Mouse (Mus musculus): ENCODE data around the gene Rpl10a.
"Not testable (repeated sequence)": the region's sequence is repeated elsewhere in the genome, so short reads cannot be mapped to it uniquely, and the experiment has no call there.

Rpl10a gene

DNA sequence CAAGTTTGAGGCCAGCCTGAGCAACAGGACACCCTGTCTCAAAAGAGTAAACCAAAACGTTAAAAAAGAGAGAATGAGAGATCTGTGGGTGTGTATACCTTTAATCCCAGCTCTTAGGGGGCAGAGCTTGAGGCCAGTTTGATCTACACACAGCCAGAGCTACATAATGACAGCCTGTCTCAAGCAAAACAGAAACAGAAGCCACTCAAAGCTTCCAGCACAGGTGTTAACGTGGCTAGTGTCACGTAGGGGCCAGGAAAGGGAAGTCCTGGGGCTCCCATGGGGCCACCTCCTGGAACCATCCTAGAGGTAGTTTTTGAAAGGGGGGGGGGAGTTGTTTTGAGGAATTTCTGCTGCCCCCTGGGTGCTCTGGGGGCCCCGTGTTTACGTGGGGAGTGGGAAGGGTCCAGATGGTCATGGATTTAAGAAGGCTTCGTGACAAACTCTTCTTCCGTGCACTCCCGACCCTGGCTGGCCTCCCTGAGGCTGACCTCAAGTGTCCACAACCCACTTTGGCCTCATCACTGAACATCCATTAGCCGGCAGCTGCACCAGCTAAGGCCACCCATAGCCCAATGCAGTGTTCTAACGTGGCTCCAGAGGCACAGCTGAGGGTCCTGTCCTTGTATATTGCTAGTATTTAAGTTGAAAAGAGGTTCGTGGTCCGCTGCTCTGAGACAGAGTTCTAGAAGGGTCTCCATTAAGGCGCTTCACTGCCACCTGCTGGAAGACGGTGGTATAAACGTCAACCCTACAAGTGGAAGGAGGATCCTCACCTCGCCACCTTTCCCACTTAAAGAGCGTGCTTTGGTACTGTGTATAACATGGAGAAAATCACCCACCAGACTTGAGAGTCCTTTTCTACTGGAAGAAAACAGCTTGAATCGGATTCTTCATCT, 19.7 kb upstream of the Rpl10a start:
- no peak for DNase-seq (ENCODE audit: low read depth, low spot score)

GRCm38 (mm10) chr17:28310831-28311230, 17.4 kb upstream of the Rpl10a start:
- no peak for DNase-seq (ENCODE audit: low read depth, low spot score)

DNA sequence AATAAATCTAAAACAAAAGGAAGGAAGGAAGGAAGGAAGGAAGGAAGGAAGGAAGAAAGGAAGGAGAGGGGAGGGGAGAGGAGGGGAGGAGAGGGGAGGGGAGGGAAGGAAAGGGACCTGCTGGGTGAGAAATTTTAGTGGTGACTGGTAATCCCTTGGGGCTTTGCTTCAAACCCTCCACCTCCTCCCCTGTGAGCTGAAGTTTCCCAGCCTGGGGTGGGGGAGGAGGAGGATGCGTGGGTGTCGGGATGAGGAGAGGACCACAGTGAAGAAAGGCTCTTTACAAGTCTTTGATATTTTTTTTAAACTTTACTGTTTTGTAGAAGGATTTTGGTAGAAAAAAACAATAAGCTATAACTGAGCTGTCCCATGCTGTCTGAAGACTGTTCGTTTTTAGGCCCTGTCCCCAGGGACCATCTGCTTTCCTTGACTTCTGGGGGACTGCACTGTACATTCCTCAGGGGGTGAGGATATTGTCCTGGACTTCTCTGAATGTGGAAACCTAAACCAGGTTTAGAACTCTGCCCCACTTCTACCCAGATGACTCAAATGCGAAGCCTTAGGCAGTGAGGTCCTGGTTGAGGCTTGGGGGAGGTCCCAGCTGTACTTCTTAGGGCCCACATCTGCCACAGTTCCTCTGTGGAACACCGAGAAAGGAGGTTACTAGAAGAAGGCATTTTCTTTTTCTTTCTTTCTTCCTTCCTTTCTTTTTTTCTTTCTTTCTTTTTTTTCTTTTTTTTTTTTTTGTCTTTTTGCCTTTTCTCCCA, 16.7 kb upstream of the Rpl10a start:
- no peak for DNase-seq (ENCODE audit: low read depth, low spot score)

- no peak for DNase-seq (ENCODE audit: low read depth, low spot score)
Measured at GRCm38 (mm10) chr17:28312232-28313211, 15.7 kb upstream of the Rpl10a start.

- DNase-seq (ENCODE audit: low read depth, low spot score): peak; percentile 97
Measured at GRCm38 (mm10) chr17:28313212-28313879, 14.9 kb upstream of the Rpl10a start, which contains the start of gene Fance. Gene Fance, plus strand, starts transcription at chr17:28313519.

GRCm38 (mm10) chr17:28313880-28314225, 14.4 kb upstream of the Rpl10a start:
- DNase-seq (ENCODE audit: low read depth, low spot score): no peak

DNA sequence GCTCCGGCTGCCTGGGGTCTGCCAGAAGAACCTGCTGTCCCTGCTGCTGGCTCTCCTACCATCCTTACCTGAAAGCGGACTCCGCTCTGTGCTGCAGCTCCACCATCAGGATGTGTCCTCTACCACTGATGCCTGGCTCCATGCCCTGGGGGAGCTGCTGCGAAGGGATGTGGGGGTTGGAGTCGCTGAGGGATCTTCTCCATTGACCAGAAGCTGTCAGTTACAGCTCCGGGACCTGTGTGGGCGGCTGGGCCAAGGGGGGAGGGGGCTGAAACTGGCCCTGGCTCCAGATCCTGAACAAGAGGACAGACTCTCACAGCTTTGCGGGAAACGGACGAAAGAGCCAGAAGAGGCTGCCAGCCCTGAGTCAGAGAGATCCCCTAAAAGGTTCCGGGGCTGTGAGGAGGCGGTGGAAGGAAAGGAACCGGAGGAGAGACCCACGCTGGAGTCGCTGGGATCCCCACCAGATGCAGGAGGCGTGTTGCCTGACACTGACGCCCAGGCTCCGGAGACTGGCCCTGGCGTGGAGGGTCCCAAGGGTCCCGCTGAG, 12.6 kb upstream of the Rpl10a start:
- no peak for DNase-seq (ENCODE audit: low read depth, low spot score)

DNA sequence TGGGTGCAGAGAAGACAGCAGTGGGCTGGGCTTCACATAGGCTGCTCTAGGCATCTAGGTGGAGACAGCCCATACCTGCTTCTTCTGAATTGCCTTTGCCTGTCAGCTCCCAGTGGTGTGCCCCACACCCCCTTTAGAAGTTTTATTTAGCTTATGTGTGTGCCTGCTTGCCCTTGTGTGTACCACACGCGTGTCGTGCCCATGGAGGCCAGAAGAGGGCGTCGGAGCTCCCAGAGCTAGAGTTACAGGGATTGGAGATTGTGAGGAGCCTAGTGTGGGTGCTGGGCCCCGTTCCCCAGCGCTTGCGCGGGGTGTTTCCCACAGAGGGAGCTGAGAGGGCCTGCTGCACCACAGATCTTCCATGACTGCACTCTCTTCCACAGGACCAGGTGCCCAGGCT, 11.8 kb upstream of the Rpl10a start:
- DNase-seq (ENCODE audit: low read depth, low spot score): no peak

DNA sequence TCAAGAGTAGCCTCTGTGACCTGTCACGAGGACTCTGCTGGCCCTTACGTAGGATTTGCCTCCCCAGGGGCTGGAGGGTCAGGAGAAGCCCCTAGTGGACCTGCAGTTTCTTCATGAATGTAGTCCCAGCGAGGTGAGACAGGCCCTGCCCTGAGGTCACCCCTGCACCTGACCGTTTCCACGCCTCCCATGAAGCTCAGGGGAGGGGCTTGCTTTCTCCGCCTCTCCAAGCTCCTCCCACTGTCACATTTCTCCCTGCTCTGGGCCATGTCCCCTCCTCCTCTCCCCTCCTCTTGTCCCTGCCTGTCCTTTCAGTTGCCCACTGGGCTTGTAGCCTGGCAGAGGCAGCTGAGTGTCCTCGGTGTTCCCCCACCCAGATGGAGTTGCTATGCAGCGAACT, 11.2 kb upstream of the Rpl10a start:
- DNase-seq (ENCODE audit: low read depth, low spot score): no peak

DNA sequence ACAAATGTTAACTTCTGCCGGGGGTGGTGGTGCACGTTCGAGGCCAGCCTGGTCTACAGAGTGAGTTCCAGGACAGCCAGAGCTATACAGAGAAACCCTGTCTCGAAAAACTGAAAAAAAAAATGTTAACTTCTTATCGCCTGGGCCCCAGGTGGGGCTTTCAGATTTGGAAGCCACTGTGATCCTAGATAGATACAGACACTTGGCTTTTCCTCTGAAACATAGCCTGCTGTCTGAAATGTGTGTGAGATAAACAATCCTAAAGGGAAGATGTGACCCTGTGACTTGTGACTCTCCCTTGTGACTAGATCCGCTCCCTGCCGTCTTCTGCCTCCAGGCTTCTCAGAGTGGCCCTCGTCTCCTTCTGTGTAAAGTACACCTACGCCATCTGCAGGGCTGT, 10.5 kb upstream of the Rpl10a start:
- DNase-seq (ENCODE audit: low read depth, low spot score): no peak

GRCm38 (mm10) chr17:28321700-28322099, 6.6 kb upstream of the Rpl10a start:
- no peak for DNase-seq (ENCODE audit: low read depth, low spot score)

DNA sequence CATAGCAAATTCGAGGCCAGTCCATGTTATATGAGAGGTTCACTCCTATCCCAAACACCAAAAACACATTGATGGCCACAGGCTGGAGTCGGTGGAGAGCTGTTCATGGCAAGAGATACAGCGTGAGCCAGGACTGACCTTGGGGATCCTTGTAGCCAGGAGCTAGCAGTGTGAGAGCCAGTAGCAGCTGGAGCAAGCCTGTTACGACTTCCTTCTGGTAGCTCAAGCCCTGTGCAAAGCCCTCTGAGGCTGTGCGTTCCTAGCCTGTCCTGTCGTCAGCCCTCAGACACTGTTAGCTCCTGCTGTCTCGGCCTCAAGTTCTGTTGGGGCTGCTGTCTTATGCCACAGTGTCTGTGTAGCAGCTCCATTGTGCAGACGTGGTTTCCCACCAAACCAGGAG, 4.5 kb upstream of the Rpl10a start:
- DNase-seq (ENCODE audit: low read depth, low spot score): no peak

DNA sequence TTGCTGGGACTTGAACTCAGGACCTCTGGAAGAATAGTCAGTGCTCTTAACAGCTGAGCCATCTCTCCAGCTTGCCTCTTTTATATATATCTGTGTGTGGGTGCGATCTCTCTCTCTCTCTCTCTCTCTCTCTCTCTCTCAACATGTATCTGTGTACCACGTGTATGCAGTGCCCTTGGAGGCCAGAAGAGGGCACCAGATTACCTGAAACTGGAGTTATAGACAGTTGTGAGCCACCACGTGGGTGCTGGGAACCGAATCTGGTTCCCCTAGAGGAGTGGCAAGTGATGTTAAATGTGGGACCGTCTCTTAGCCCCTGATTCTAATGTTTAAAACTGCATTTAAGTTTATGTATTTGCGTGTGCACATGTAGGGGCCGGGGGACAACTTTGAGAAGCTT, 3.9 kb upstream of the Rpl10a start:
- DNase-seq (ENCODE audit: low read depth, low spot score): not testable (repeated sequence)

DNA sequence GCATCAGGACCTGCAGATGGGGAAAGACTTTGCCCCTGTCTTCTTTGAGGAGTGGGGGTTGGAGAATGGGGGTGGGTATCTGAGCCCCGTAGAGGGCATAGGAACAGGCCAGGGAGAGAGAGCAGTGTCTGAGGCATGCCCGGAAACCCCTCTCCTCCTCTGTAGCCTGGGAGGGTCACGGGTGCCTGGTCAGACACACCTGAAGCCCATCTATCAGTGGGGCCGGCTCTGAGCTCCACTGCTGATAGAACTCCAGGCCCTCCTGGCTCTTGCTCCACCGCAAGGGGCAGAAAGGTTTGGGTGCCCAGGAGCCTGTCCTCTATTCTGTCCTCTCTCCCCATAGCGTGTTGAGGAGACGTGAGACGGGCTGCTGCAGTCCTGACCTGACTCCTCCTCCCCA, 2.5 kb upstream of the Rpl10a start:
- no peak for DNase-seq (ENCODE audit: low read depth, low spot score)

- DNase-seq (ENCODE audit: low read depth, low spot score): no peak
Measured at GRCm38 (mm10) chr17:28326951-28327350, 1.3 kb upstream of the Rpl10a start.

DNA sequence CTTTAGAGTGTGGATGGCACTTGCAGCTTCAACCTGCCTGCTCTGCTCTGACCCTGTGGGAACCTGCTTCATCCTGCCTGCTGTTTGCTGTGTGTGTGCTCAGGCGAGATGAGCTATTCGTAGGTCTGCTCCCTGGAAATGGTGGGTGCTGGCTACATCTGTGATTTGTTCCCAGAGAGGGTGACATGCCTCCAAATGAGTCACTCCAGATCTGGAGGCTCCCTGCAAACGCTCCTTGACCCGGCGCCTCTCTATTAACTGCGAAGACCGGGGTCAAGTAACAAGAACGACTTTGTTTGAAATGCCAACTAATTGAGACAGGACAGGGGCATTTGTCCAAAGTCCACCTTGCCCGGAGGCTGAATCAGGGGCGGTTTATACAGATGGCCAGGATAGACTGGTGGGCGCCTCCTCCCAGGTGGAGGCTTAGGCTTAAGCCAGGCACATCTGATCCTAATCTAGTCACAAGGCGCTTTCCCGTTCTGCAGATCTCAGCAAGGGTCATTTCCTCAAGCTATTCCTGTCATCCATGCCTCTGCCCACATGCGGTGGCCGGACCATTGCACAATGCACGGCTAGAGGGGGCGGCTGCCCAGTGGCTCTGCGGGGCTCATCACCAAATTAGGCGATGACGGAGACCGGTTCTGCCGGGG, 472 bp upstream of the Rpl10a start:
- no peak for DNase-seq (ENCODE audit: low read depth, low spot score)

- no peak for DNase-seq (ENCODE audit: low read depth, low spot score)
Measured at GRCm38 (mm10) chr17:28328946-28329345, 675 bp downstream of the Rpl10a start.

- DNase-seq (ENCODE audit: low read depth, low spot score): no peak
Measured at GRCm38 (mm10) chr17:28329503-28330231, 1.4 kb downstream of the Rpl10a start.

GRCm38 (mm10) chr17:28330232-28330546, 1.9 kb downstream of the Rpl10a start:
- no peak for DNase-seq (ENCODE audit: low read depth, low spot score)

DNA sequence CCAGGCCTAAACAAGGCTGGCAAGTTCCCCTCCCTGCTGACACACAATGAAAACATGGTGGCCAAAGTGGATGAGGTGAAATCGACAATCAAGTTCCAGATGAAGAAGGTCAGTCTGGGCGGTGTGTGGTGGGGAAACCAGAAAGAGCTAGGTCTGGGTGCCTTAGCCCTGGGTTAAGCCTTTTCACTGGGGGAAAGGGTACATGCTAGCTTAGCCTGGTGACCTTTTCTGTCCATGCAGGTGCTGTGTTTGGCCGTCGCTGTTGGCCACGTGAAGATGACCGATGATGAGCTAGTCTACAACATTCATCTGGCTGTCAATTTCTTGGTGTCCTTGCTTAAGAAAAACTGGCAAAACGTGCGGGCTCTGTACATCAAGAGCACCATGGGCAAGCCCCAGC, 2.3 kb downstream of the Rpl10a start:
- DNase-seq (ENCODE audit: low read depth, low spot score): not testable (repeated sequence)
